Mouse (Mus musculus) embryonic fibroblast, embryonic 13.5 days (primary cell): Measurements from ENCODE around the gene Pik3ip1.

Experiments
- CTCF ChIP-seq: IDR thresholded peaks from 2 replicates; pipeline ENCODE4 v1.5.1; 2011; ENCODE audit warnings: mild to moderate bottlenecking, control low read depth, low read length, moderate library complexity, borderline replicate concordance; ENCODE audit not compliant: insufficient read depth
- POLR2A ChIP-seq: IDR thresholded peaks from 2 replicates; pipeline ENCODE4 v1.6.1; 2011; ENCODE audit warnings: low read depth, mild to moderate bottlenecking, control low read depth, low read length, moderate library complexity

DNA sequence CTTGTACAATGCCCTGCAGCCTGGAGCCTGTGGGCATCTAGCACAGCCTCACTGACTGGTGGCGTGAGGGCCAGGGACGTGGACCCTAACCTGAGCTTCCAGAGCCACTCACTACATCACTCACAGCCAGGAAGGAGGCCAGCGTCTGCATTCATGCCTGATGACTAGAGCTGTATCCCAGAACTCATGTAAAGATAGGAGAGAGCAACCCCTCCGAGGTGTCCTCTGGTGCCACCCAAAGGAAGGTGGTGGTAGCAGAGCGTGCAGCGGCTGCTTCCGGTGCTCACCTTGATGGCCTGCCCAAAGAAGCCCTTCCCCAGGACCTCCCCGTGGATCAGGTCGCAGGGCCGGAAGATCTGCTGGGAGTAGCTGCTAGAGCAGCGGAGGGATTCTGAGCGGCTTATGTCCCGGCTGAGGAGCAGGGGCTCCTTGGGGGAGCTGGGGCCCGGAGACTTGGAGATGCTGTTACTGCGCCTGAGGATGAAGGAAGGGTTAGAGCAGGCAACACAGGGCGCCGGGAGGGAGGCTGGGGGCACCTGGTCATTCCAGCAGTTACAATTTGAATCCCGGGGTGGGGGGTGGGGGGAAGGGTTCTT lies 22.9 kb downstream of the Pik3ip1 start:
- TF ChIP-seq CTCF (peak; percentile 33; the same call in 1 of the 2 replicates), POLR2A (no peak)
